Comparison of ENCODE assay signal across 8 mouse cellular contexts in genomic region chr2:75612981-75613567, GRCm38 (mm10). TPM values are rescaled to one million over a fixed set of nuclear protein-coding genes. Genes with fewer than 3 reads are reported as not detected.
DNase-seq lines count a peak whose midpoint lies in the region; ATAC-seq and TF ChIP-seq lines count a peak whose summit lies in the region.

No protein-coding gene starts in this region.

- peak overlapping the region; percentile 50 to 69; a peak in 3 of 4 replicates for H3K27ac ChIP-seq in heart, embryonic 14.5 days (replicated peaks in 1 of 2; ENCODE audit: control insufficient read depth in 1 of 2, insufficient read depth in 1 of 2, low read depth in 2 of 2, low read length in 2 of 2)
- no peak overlapping the region for H3K27ac ChIP-seq in limb, embryonic 13.5 days
- peak overlapping the region; percentile 82 for H3K27ac ChIP-seq in stomach, embryonic 15.5 days

- DNase-seq in adipocyte (ENCODE audit: low spot score): peak; percentile 64
- no peak for DNase-seq in layer of hippocampus, adult 9-10 months (ENCODE audit: low spot score)
- no peak for DNase-seq in right cerebral cortex, postnatal 10 days (ENCODE audit: low spot score in 2 of 2)
- no peak for DNase-seq in right cerebral cortex, postnatal 14 days

- peaks cover 29% of the 10 kb centered on the region for H3K27me3 ChIP-seq in E14TG2a.4 (ENCODE audit: insufficient read depth, low read length)
- H3K27me3 ChIP-seq in heart, embryonic 14.5 days (ENCODE audit: control insufficient read depth, insufficient read depth, low read length): no peaks in the 10 kb centered on the region
- H3K27me3 ChIP-seq in limb, embryonic 13.5 days: peaks cover 15% of the 10 kb centered on the region; the same call in 1 of the 2 replicates
- H3K27me3 ChIP-seq in stomach, embryonic 15.5 days (replicated peaks): no peaks in the 10 kb centered on the region

- no peak for TF ChIP-seq CTCF in E14TG2a.4 (conservative IDR thresholded peaks at IDR 0.05; ENCODE audit: low read length)

- H3K9me3 ChIP-seq in E14TG2a.4 (ENCODE audit: low read length): no peaks in the 10 kb centered on the region
- H3K9me3 ChIP-seq in heart, embryonic 14.5 days (ENCODE audit: control insufficient read depth, low read length): no peaks in the 10 kb centered on the region
- H3K9me3 ChIP-seq in limb, embryonic 13.5 days: no peaks in the 10 kb centered on the region
- no peaks in the 10 kb centered on the region for H3K9me3 ChIP-seq in stomach, embryonic 15.5 days

- H3K4me3 ChIP-seq in E14TG2a.4 (replicated peaks; ENCODE audit: low read length): 0 out of 2 replicates have a peak overlapping the region, but pooled peaks have one; percentile 7
- no peak overlapping the region; a peak in 1 of 4 replicates for H3K4me3 ChIP-seq in heart, embryonic 14.5 days (ENCODE audit: control insufficient read depth in 1 of 2, insufficient read depth in 1 of 2, low read depth in 1 of 2, low read length in 2 of 2)
- H3K4me3 ChIP-seq in limb, embryonic 13.5 days: no peak overlapping the region
- 0 out of 2 replicates have a peak overlapping the region, but pooled peaks have one; percentile 2 for H3K4me3 ChIP-seq in stomach, embryonic 15.5 days (replicated peaks)

- H3K4me1 ChIP-seq in E14TG2a.4 (replicated peaks; ENCODE audit: low read depth, low read length): peaks cover 73% of the 10 kb centered on the region
- H3K4me1 ChIP-seq in heart, embryonic 14.5 days (ENCODE audit: control insufficient read depth in 2 of 2, insufficient read depth in 2 of 2, low read length in 2 of 2): peaks cover 9 to 11% of the 10 kb centered on the region in 2 experiments
- H3K4me1 ChIP-seq in limb, embryonic 13.5 days: peaks cover 36% of the 10 kb centered on the region
- peaks cover 10% of the 10 kb centered on the region; the same call in 1 of the 2 replicates for H3K4me1 ChIP-seq in stomach, embryonic 15.5 days

- H3K36me3 ChIP-seq in E14TG2a.4 (ENCODE audit: insufficient read depth, low read length): peaks cover 3% of the 10 kb centered on the region; the same call in 1 of the 2 replicates
- no peaks in the 10 kb centered on the region for H3K36me3 ChIP-seq in heart, embryonic 14.5 days (ENCODE audit: control insufficient read depth, insufficient read depth, low read length)
- no peaks in the 10 kb centered on the region for H3K36me3 ChIP-seq in limb, embryonic 13.5 days
- H3K36me3 ChIP-seq in stomach, embryonic 15.5 days: no peaks in the 10 kb centered on the region

- H3K4me2 ChIP-seq in heart, embryonic 14.5 days (ENCODE audit: low read length): peak overlapping the region; percentile 46
- peak overlapping the region; percentile 25 for H3K4me2 ChIP-seq in limb, embryonic 13.5 days (replicated peaks)
- H3K4me2 ChIP-seq in stomach, embryonic 15.5 days: peak overlapping the region; percentile 41

- 36% methylated on average over 14 of the region's 14 CpGs for WGBS in heart, embryonic 14.5 days
- 32% methylated on average over 14 of the region's 14 CpGs for WGBS in limb, embryonic 13.5 days
- 8% methylated on average over 14 of the region's 14 CpGs for WGBS in stomach, embryonic 15.5 days

- no peak for ATAC-seq in heart, embryonic 14.5 days (ENCODE audit: insufficient number of reproducible peaks, insufficient read depth, low FRiP score, low read depth)
- no peak for ATAC-seq in limb, embryonic 13.5 days (ENCODE audit: low FRiP score, low read depth)
- ATAC-seq in stomach, embryonic 15.5 days (ENCODE audit: insufficient read depth, low FRiP score, low read depth): peak; percentile 70

- H3K9ac ChIP-seq in heart, embryonic 14.5 days (ENCODE audit: low read length): no peak overlapping the region; the same call in 1 of the 2 replicates
- no peak overlapping the region for H3K9ac ChIP-seq in limb, embryonic 13.5 days
- no peak overlapping the region for H3K9ac ChIP-seq in stomach, embryonic 15.5 days

RNA-seq across cellular contexts. Expression of gene Hnrnpa3, which starts 46.0 kb away (rescaled TPM):
- 121 and 134 TPM in 2 replicates for polyA plus RNA-seq in heart, embryonic 14.5 days (2014; fragmentation: Nextera tagmentation; extraction: Ambion mirVana)
- polyA plus RNA-seq in limb, embryonic 13.5 days (2015; fragmentation: Nextera tagmentation; extraction: Ambion mirVana): 344 and 364 TPM in 2 replicates
- polyA plus RNA-seq in stomach, embryonic 15.5 days (2015; fragmentation: Nextera tagmentation; extraction: Ambion mirVana): 241 and 344 TPM in 2 replicates

Comparison
In these comparisons a context has a peak if more than half of its experiments do, and no peak if none do; other contexts are left out.
1. H3K4me3 ChIP-seq: peak in E14TG2a.4 (single experiment) and stomach, embryonic 15.5 days (single experiment); none in heart, embryonic 14.5 days (0 of 2) and limb, embryonic 13.5 days (single experiment).
2. Peak in every context shown above with its lines, with median percentiles within 50 percentile points of each other: H3K4me2 ChIP-seq.